Mouse (Mus musculus): Measurements from ENCODE around the gene Gm15557.
"Not testable (repeated sequence)": the region's sequence is repeated elsewhere in the genome, so short reads cannot be mapped to it uniquely, and the experiment has no call there.

The Gm15557 gene

DNA sequence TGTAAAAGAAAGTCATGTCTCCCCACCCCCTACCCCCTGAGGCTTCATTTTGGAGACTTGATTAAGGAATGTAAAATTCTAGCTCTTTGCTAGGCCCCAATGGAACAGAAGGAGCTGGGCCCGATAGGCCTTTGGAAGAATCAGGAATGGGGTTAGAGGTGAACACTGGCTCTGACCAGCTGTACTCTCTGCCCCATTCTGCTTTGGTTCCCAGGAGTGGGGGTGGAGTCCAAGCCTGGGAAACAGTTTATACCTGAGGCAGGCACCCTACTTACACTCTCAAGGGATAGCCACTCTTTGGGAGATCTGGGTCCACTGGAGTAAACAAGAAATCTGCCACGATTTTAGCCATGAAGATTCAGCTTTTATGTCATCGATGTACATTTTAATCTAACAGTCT is at the start of gene Gm15557:
Gm15557 (plus strand) TSS at position 48 of the 400 bp plus-strand sequence.
- no peak for DNase-seq (ENCODE audit: low spot score)

GRCm38 (mm10) chr2:155894307-155895045 is 46.1 kb upstream of the Gm15557 start:
- DNase-seq (ENCODE audit: low spot score): no peak

- no peak for DNase-seq (ENCODE audit: low spot score)
These were observed 45.3 kb upstream of the Gm15557 start for GRCm38 (mm10) chr2:155895046-155895735.

DNA sequence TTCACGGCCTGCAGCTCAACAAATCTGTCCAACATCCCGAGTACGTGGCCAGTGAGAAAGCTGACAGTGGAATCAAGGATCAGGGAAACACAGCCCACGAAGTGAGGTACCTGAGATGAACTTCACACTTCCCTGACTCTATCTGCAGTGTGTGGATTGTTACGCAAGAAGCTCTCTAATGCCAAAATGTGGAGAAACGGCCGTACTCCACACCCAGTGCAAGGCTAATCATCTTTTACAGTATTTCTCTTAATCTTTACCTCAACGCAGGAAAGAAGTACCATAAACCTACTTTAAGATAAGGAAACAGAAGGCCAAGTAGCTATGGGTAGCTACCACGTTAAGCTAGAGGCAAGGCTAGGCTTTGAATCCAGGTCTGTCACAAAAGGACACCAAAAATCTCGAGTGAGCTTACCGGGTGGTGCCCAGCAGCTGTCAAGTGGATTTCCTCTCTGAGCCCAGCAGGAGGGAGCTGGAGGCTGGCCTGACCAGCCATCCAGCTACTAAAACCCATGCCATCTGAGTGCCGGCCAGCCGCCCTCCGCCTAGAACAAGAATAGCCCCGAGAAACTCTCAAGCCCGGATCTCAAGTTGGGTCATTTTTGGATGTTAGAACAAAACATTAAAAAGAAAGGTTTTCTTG is 37.4 kb upstream of the Gm15557 start:
- peak; percentile 17 for DNase-seq (ENCODE audit: low spot score)

DNA sequence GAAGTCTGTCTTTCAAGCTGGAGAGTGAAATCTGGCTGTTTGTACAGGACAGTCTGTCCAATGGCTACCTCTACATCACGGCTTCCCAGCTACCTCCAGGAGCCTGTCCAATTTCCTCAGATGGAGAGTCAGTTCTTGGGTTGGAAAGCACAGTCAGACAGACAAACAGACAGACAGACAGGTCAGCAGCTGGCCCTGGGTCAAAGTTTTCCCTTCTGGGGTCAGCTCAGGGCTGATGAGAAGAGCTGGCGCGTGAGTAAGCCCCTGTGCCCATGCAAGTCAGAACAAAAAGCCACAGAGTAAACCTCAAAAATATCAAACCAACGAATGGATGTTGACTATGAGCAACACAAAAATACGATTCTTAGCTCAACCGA is 36.9 kb upstream of the Gm15557 start:
- no peak for DNase-seq (ENCODE audit: low spot score)

DNA sequence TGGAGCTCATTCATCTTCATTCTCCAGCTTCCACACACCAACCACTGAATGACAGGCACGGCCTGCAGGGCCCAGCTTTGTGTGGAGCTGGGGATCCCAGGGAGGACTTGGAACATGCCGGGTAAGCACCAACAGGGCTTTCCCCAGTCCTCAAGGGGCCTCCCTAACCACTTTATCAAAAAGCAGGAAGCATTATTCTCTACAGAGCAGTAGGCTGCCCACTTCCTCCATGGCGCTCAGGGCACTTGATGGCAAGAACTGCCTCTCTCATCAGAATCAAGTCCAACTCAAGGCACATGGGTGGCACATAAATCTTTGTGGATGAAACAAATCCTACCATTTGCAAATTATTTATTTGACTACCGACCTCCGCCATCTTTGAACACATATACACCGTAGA is 25.8 kb upstream of the Gm15557 start:
- DNase-seq (ENCODE audit: low spot score): no peak

GRCm38 (mm10) chr2:155923143-155923542 is 17.4 kb upstream of the Gm15557 start:
- no peak for DNase-seq (ENCODE audit: low spot score)

DNA sequence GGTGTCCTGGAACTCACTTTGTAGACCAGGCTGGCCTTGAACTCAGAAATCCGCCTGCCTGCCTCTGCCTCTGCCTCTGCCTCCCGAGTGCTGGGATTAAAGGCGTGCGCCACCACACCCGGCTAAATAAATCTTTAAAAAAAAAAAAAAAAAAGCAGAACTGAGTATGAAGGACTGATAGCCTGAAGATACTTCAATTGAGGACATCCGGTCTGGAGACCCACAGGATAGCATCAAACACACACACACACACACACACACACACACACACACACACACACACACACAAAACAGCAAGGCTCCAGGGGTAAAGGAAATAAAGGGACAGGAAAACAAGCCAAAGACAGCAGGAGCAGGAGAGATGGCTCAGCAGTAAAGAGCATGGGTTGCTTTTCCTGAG is 15.3 kb upstream of the Gm15557 start:
- DNase-seq (ENCODE audit: low spot score): not testable (repeated sequence)

DNA sequence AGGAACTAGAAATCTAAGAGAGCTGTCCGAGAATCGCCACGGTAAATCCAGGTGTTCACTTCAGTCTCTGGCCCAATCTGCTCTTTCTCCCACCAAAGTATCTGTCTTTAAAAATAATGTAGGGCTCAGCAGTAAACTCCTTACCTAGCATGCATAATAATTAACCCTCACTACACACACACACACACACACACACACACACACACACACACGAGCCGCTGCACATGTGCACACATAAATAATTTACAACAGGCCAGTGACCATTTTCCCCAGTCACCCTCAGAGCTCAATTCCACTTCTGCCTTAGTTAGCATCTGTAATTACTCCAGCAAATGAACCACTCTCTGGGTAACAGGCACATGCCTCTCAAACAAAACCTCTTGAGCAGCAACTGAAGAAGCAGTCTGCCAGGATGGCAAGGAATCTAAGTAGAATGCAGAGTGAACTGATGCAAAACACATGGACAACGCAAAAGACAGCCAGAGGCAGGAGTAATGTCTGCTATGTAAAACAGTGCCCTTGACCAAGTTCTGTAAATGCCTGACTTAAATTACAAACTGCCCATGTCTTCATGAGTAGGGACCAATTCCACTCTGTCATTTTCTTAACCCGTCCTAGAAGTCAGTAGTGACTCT is 11.7 kb upstream of the Gm15557 start:
- no peak for DNase-seq (ENCODE audit: low spot score)

DNA sequence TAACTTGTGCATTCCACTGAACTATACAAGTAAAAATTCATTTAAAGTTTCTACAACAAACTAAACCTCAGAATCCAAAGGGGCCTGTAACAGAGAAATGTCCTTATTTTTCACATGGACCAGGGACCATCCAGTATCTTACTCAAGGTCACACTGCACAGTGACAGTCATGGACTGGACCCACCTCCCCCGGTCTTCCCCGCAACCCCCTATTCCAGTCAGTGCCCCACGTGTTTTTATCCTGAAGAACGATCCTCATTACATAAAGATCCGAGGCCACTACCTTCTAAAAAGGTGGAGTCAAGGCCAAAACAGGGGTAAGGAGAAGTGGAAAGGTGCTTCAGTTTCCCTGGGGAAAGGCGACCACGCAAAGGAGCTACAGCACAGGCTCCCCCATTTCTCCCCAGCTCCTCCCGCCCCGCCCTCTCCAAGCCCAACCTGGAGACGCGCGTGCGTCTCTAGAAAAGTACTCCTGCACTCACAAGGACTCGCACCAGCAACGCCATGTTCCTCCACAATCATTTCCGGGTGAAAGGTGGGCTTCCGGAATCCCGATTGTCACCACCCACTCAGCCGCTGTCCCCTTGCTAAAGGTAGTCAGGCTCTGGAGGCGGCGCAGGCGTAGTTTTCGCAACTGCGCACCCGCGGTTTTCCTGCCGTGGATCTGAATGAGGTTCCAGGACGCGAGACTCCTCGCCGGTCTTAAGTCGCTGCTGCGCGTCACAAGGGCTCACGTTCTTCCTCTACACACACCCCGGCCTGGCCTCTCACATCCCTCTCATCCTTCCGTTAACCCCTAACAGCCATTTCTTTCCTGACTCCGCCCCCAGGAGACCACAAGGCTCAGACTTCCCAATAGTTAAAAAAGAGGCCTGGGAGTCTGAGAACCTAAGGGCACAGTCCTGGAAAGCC is 10.7 kb upstream of the Gm15557 start, which contains the start of gene Uqcc1:
Uqcc1 (minus strand) TSS at position 780 of the 912 bp plus-strand sequence.
- peak; percentile 95 for DNase-seq (ENCODE audit: low spot score)

DNA sequence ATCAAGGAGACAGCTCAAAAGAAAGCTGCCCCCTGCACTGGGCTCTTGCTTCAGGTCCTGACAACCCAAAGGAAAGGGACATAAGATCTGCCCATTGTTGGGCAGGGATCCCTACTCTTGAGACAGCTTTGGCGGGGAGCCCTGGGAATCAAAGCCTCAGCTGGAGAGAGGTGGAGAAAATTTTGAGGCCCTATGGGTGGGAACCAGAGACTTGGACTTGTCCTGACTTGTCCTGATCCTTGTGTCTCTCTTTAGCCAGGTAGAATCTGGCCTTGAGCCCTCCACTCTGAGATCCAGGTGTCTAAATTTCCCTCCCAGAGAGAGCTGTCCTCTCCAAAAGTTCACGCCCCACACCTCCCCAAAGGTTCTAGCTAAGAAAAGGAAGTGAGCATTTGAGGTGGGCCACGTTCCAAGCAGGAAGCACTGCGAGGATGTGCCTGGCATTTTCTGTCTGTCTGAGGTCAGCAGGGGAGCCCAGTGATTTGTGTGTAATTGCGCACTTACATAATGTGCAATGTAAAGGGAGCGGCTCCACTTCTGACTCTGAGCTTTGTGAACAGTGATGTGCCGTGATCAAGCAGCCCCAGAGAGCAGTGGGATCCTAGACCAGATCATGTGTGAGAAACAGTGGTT is 515 bp upstream of the Gm15557 start:
- no peak for DNase-seq (ENCODE audit: low spot score)

GRCm38 (mm10) chr2:155941697-155942442 is 1.3 kb downstream of the Gm15557 start:
- DNase-seq (ENCODE audit: low spot score): no peak

DNA sequence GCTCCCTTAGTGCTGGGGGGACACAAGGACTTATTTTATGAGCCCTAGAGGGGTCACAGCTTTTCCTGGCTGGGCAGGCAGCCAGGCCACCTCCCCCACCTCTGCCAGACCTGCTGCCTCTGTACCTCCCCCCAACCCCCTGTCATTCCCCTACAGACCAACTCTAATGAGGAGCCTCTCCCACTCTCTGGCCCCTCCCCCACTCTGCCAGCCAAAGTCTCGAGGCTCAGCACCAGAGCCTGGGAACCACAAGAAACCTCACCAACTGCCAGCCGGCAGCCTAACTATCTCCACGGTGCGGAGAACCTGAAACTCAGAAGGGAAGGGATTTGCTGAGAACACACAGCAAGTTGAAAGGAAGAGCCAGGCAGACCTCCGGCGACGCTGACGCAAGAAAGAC is 2.9 kb downstream of the Gm15557 start:
- DNase-seq (ENCODE audit: low spot score): no peak

DNA sequence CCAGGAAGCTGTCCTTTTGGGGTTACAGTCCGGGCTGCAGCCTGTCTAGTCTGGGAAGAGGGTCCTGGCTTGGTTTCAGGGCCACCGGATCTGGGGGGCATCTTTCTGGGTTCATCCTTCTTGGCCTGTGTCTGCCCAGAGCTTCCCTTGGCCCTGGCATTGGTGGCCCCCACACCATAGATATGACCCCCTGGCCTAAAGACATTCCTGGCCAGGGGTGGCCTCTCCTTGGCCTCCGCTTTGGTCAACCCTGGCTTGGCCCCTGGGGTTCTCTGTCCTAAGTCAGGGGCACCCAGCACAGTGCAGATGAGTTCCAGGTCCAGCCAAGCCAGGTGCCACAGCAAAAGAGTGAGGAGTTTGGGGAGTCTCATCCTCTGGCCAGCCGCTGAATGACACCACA is 4.2 kb downstream of the Gm15557 start:
- no peak for DNase-seq (ENCODE audit: low spot score)

GRCm38 (mm10) chr2:155945124-155945523 is 4.6 kb downstream of the Gm15557 start, which contains the start of gene Gdf5:
TSS of gene Gdf5 (minus strand) at chr2:155945367.
- no peak for DNase-seq (ENCODE audit: low spot score)

GRCm38 (mm10) chr2:155945580-155945979 is 5.1 kb downstream of the Gm15557 start:
- no peak for DNase-seq (ENCODE audit: low spot score)

DNA sequence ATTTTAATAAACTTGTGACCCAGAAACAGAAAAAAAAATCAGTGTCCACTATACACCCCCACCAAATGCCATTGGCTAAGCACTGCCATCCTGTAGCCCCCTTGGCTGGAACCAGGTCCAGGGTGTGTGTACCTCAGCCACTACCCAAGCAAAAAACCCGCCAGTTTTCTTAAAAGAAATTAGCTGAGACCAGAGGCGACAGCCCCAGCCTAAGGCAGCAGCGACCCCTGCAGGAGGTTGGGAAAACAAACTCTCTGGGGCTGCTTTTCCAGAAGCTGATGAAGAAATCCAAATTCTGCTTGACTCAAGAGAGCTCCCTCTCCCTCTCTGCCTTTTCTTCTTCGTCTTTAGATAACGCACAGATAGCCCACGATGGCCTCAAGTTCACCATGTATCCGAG is 5.5 kb downstream of the Gm15557 start:
- peak; percentile 58 for DNase-seq (ENCODE audit: low spot score)

- DNase-seq (ENCODE audit: low spot score): no peak
These were observed 6.0 kb downstream of the Gm15557 start for GRCm38 (mm10) chr2:155946499-155946898.

- DNase-seq (ENCODE audit: low spot score): no peak
These were observed 7.0 kb downstream of the Gm15557 start for GRCm38 (mm10) chr2:155947390-155948002.

- no peak for DNase-seq (ENCODE audit: low spot score)
These were observed 8.8 kb downstream of the Gm15557 start for GRCm38 (mm10) chr2:155949362-155949761.

Measured in layer of hippocampus, adult 11-12 months (tissue).